Mouse (Mus musculus): ENCODE measurements around the gene Fancc. TPM values are rescaled to one million over a fixed set of nuclear protein-coding genes. Genes with fewer than 3 reads are reported as not detected.
"Not testable (repeated sequence)": the region's sequence is repeated elsewhere in the genome, so short reads cannot be mapped to it uniquely, and the experiment has no call there.

Gene Fancc
- total and polyA plus RNA-seq, 2 experiments from 2014 or later: 8.5 to 39.5 TPM

DNA sequence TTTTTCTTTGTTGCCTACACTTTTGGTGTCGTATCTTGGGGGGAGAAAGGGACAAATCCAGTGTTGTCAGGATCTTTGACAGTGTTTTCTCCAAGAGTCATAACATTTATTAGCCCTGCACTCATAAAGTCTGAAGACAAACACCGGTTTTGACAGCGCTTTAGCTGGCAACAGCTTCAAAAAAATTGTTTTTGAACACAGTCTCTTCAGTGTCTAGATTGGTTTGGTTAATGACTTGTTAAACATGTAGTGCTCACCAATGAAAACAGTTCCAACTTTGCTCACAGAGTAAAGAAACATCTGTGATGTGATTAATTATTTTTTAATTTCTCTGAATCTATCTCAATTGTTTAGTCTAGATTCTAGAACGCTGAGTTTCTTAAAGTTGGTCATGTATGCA lies 137.7 kb downstream of the Fancc start:
- TF ChIP-seq CTCF (IDR thresholded peaks at IDR 0.05; ENCODE audit: low read depth) (no peak), EP300 (IDR thresholded peaks at IDR 0.05; ENCODE audit: low read depth) (no peak)
- 89% methylated on average over 4 of the region's 4 CpGs for WGBS
- Histone ChIP-seq H3K27me3 (ENCODE audit: control insufficient read depth, insufficient read depth, low read length) (no peaks in the 10 kb centered on the region), H3K27ac (ENCODE audit: low read depth) (no peak overlapping the region), H3K4me3 (ENCODE audit: low read depth, low read length) (no peak overlapping the region), H3K4me1 (ENCODE audit: control insufficient read depth, insufficient read depth) (no peaks in the 10 kb centered on the region), H3K36me3 (replicated peaks; ENCODE audit: control insufficient read depth, insufficient read depth, low read length) (no peaks in the 10 kb centered on the region), H3K4me2 (ENCODE audit: low read depth, low read length) (no peak overlapping the region), H3K9ac (replicated peaks; ENCODE audit: low read depth, low read length) (no peak overlapping the region), H3K9me3 (replicated peaks; ENCODE audit: control insufficient read depth, low read length) (no peaks in the 10 kb centered on the region)
- no peak for ATAC-seq (ENCODE audit: insufficient read depth, low read depth)
- DNase-seq (ENCODE audit: low spot score): no peak

GRCm38 (mm10) chr13:63356558-63356957 lies 140.5 kb downstream of the Fancc start:
- Histone ChIP-seq H3K27me3 (ENCODE audit: control insufficient read depth, insufficient read depth, low read length) (no peaks in the 10 kb centered on the region), H3K9ac (replicated peaks; ENCODE audit: low read depth, low read length) (no peak overlapping the region), H3K36me3 (replicated peaks; ENCODE audit: control insufficient read depth, insufficient read depth, low read length) (no peaks in the 10 kb centered on the region), H3K4me2 (ENCODE audit: low read depth, low read length) (no peak overlapping the region), H3K4me3 (ENCODE audit: low read depth, low read length) (no peak overlapping the region), H3K27ac (ENCODE audit: low read depth) (no peak overlapping the region), H3K4me1 (ENCODE audit: control insufficient read depth, insufficient read depth) (no peaks in the 10 kb centered on the region), H3K9me3 (replicated peaks; ENCODE audit: control insufficient read depth, low read length) (no peaks in the 10 kb centered on the region)
- WGBS: 38% methylated on average over 3 of the region's 3 CpGs
- peak; percentile 57 for DNase-seq (ENCODE audit: low spot score)
- ATAC-seq (ENCODE audit: insufficient read depth, low read depth): no peak
- TF ChIP-seq CTCF (IDR thresholded peaks at IDR 0.05; ENCODE audit: low read depth) (peak; percentile 89), EP300 (IDR thresholded peaks at IDR 0.05; ENCODE audit: low read depth) (no peak)

DNA sequence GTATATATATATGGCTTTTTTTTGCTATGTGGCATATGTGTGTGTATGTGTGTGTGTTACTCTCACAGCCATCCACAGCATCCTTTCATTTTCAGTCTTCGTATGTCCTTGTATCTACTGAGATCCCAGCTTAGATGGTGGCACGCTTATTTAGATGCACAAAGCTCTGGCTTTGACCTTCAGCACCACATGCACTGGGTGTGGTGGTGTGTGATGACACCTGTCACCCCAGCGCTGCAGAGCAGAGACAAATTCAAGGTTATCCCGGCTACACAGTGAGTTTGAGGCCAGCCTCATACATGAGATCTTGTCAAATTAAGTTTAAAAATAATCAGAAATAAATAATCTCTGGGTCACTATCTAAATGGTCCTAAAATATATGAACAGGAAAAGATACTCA lies 141.0 kb downstream of the Fancc start:
- no peak for DNase-seq (ENCODE audit: low spot score)
- Histone ChIP-seq H3K4me1 (ENCODE audit: control insufficient read depth, insufficient read depth) (no peaks in the 10 kb centered on the region), H3K4me3 (ENCODE audit: low read depth, low read length) (no peak overlapping the region), H3K27ac (ENCODE audit: low read depth) (no peak overlapping the region), H3K9ac (replicated peaks; ENCODE audit: low read depth, low read length) (no peak overlapping the region), H3K27me3 (ENCODE audit: control insufficient read depth, insufficient read depth, low read length) (no peaks in the 10 kb centered on the region), H3K9me3 (replicated peaks; ENCODE audit: control insufficient read depth, low read length) (no peaks in the 10 kb centered on the region), H3K4me2 (ENCODE audit: low read depth, low read length) (no peak overlapping the region), H3K36me3 (replicated peaks; ENCODE audit: control insufficient read depth, insufficient read depth, low read length) (no peaks in the 10 kb centered on the region)
- ATAC-seq (ENCODE audit: insufficient read depth, low read depth): no peak
- 86% methylated on average over 4 of the region's 4 CpGs for WGBS
- TF ChIP-seq EP300 (IDR thresholded peaks at IDR 0.05; ENCODE audit: low read depth) (no peak), CTCF (IDR thresholded peaks at IDR 0.05; ENCODE audit: low read depth) (no peak)

- not testable (repeated sequence) for H3K27ac ChIP-seq (ENCODE audit: low read depth); H3K36me3 ChIP-seq (replicated peaks; ENCODE audit: control insufficient read depth, insufficient read depth, low read length); H3K4me2 ChIP-seq (ENCODE audit: low read depth, low read length); ATAC-seq (ENCODE audit: insufficient read depth, low read depth); H3K4me3 ChIP-seq (ENCODE audit: low read depth, low read length); H3K4me1 ChIP-seq (ENCODE audit: control insufficient read depth, insufficient read depth); H3K27me3 ChIP-seq (ENCODE audit: control insufficient read depth, insufficient read depth, low read length); H3K9ac ChIP-seq (replicated peaks; ENCODE audit: low read depth, low read length); H3K9me3 ChIP-seq (replicated peaks; ENCODE audit: control insufficient read depth, low read length); DNase-seq (ENCODE audit: low spot score)
- 87% methylated on average over 4 of the region's 4 CpGs for WGBS
These were observed 143.8 kb downstream of the Fancc start for GRCm38 (mm10) chr13:63353312-63353711.

GRCm38 (mm10) chr13:63350076-63350475 lies 147.0 kb downstream of the Fancc start:
- H3K9me3 ChIP-seq (replicated peaks; ENCODE audit: control insufficient read depth, low read length): no peaks in the 10 kb centered on the region
- H3K4me1 ChIP-seq (ENCODE audit: control insufficient read depth, insufficient read depth): no peaks in the 10 kb centered on the region
- no peaks in the 10 kb centered on the region for H3K27me3 ChIP-seq (ENCODE audit: control insufficient read depth, insufficient read depth, low read length)
- no peak overlapping the region for H3K4me2 ChIP-seq (ENCODE audit: low read depth, low read length)
- DNase-seq (ENCODE audit: low spot score) (no peak), ATAC-seq (ENCODE audit: insufficient read depth, low read depth) (no peak)
- TF ChIP-seq EP300 (IDR thresholded peaks at IDR 0.05; ENCODE audit: low read depth) (no peak), CTCF (IDR thresholded peaks at IDR 0.05; ENCODE audit: low read depth) (no peak)
- no peak overlapping the region for H3K4me3 ChIP-seq (ENCODE audit: low read depth, low read length)
- H3K36me3 ChIP-seq (replicated peaks; ENCODE audit: control insufficient read depth, insufficient read depth, low read length): no peaks in the 10 kb centered on the region
- 82% methylated on average over 4 of the region's 4 CpGs for WGBS
- H3K9ac ChIP-seq (replicated peaks; ENCODE audit: low read depth, low read length): no peak overlapping the region
- H3K27ac ChIP-seq (ENCODE audit: low read depth): no peak overlapping the region

- DNase-seq (ENCODE audit: low spot score) (no peak), ATAC-seq (ENCODE audit: insufficient read depth, low read depth) (no peak)
- no peaks in the 10 kb centered on the region for H3K27me3 ChIP-seq (ENCODE audit: control insufficient read depth, insufficient read depth, low read length)
- no peaks in the 10 kb centered on the region for H3K9me3 ChIP-seq (replicated peaks; ENCODE audit: control insufficient read depth, low read length)
- TF ChIP-seq EP300 (IDR thresholded peaks at IDR 0.05; ENCODE audit: low read depth): no peak
- TF ChIP-seq CTCF (IDR thresholded peaks at IDR 0.05; ENCODE audit: low read depth): no peak
- H3K4me1 ChIP-seq (ENCODE audit: control insufficient read depth, insufficient read depth): no peaks in the 10 kb centered on the region
- no peak overlapping the region for H3K9ac ChIP-seq (replicated peaks; ENCODE audit: low read depth, low read length)
- no peaks in the 10 kb centered on the region for H3K36me3 ChIP-seq (replicated peaks; ENCODE audit: control insufficient read depth, insufficient read depth, low read length)
- H3K4me2 ChIP-seq (ENCODE audit: low read depth, low read length): no peak overlapping the region
- WGBS: 73% methylated on average over 2 of the region's 2 CpGs
- no peak overlapping the region for H3K27ac ChIP-seq (ENCODE audit: low read depth)
- H3K4me3 ChIP-seq (ENCODE audit: low read depth, low read length): no peak overlapping the region
These were observed 149.4 kb downstream of the Fancc start for GRCm38 (mm10) chr13:63347639-63348038.
